Mouse (Mus musculus) E14TG2a.4 (cell line): ENCODE results near the gene Ccl26.

Experiments used
- H3K27me3 ChIP-seq: 2 replicates; pipeline ENCODE4 v1.6.1; 2014; ENCODE audit warnings: low read length, control low read depth; ENCODE audit not compliant: insufficient read depth
- H3K36me3 ChIP-seq: 2 replicates; pipeline ENCODE4 v1.6.1; 2014; ENCODE audit warnings: low read length, control low read depth; ENCODE audit not compliant: insufficient read depth
- H3K4me1 ChIP-seq: replicated peaks from 2 replicates; pipeline ENCODE4 v1.6.1; 2014; ENCODE audit warnings: low read depth, low read length, control low read depth
- H3K4me3 ChIP-seq: replicated peaks from 2 replicates; pipeline ENCODE4 v1.5.1; 2014; ENCODE audit warnings: mild to moderate bottlenecking, low read length
- H3K9me3 ChIP-seq: 2 replicates; pipeline ENCODE4 v1.6.1; 2014; ENCODE audit warnings: low read length, control low read depth
- CTCF ChIP-seq: conservative IDR thresholded peaks from 2 replicates; pipeline ENCODE4 v1.5.1; 2014; ENCODE audit warnings: low read length
- NANOG ChIP-seq: IDR thresholded peaks from 2 replicates; pipeline ENCODE4 v1.6.1; 2014; ENCODE audit warnings: borderline replicate concordance, low read length, mixed read lengths
- POU5F1 ChIP-seq: IDR thresholded peaks from 2 replicates; pipeline ENCODE4 v1.6.1; 2014; ENCODE audit warnings: low read length, borderline replicate concordance

Gene Ccl26

GRCm38 (mm10) chr5:135579331-135579751 lies 16.0 kb upstream of the Ccl26 start:
- peaks cover 4% of the 10 kb centered on the region; the same call in 1 of the 2 replicates for H3K27me3 ChIP-seq
- H3K36me3 ChIP-seq: no peaks in the 10 kb centered on the region
- no peak overlapping the region for H3K4me3 ChIP-seq
- TF ChIP-seq NANOG (no peak), CTCF (no peak), POU5F1 (no peak)
- peaks cover 8% of the 10 kb centered on the region; the same call in 1 of the 2 replicates for H3K9me3 ChIP-seq
- no peaks in the 10 kb centered on the region for H3K4me1 ChIP-seq

GRCm38 (mm10) chr5:135576055-135576454 lies 12.7 kb upstream of the Ccl26 start:
- H3K36me3 ChIP-seq: no peaks in the 10 kb centered on the region
- H3K27me3 ChIP-seq: peaks cover 11% of the 10 kb centered on the region
- peaks cover 8% of the 10 kb centered on the region; the same call in 1 of the 2 replicates for H3K9me3 ChIP-seq
- H3K4me3 ChIP-seq: no peak overlapping the region
- H3K4me1 ChIP-seq: peaks cover under 1% of the 10 kb centered on the region; the same call in 1 of the 2 replicates
- no peak for TF ChIP-seq NANOG
- TF ChIP-seq POU5F1: no peak
- TF ChIP-seq CTCF: no peak

GRCm38 (mm10) chr5:135573006-135573405 lies 9.6 kb upstream of the Ccl26 start, which contains the start of gene Ccl24:
Gene Ccl24, minus strand, starts transcription at chr5:135573049.
- H3K9me3 ChIP-seq: peaks cover 8% of the 10 kb centered on the region; the same call in 1 of the 2 replicates
- H3K27me3 ChIP-seq: peaks cover 11% of the 10 kb centered on the region

GRCm38 (mm10) chr5:135568698-135569097 lies 5.3 kb upstream of the Ccl26 start:
- H3K9me3 ChIP-seq: peaks cover 15% of the 10 kb centered on the region
- H3K4me1 ChIP-seq: peaks cover 5% of the 10 kb centered on the region; the same call in 1 of the 2 replicates
- H3K4me3 ChIP-seq: no peak overlapping the region
- TF ChIP-seq POU5F1 (no peak), CTCF (no peak), NANOG (no peak)
- no peaks in the 10 kb centered on the region for H3K36me3 ChIP-seq
- H3K27me3 ChIP-seq: peaks cover 5% of the 10 kb centered on the region

More at GRCm38 (mm10) chr5:135573006-135573405, 9.6 kb upstream of the Ccl26 start, which contains the start of gene Ccl24:
- Histone ChIP-seq H3K36me3 (no peaks in the 10 kb centered on the region), H3K4me3 (no peak within 1 kb of the TSS), H3K4me1 (peaks cover 5% of the 10 kb centered on the region; the same call in 1 of the 2 replicates)
- no peak for TF ChIP-seq NANOG
- TF ChIP-seq CTCF: no peak
- TF ChIP-seq POU5F1: no peak

GRCm38 (mm10) chr5:135567556-135568265 lies 4.3 kb upstream of the Ccl26 start:
- H3K36me3 ChIP-seq: no peaks in the 10 kb centered on the region
- H3K9me3 ChIP-seq: peaks cover 20% of the 10 kb centered on the region
- TF ChIP-seq CTCF (no peak), NANOG (no peak), POU5F1 (no peak)
- peaks cover 4% of the 10 kb centered on the region; the same call in 1 of the 2 replicates for H3K27me3 ChIP-seq
- H3K4me3 ChIP-seq: no peak overlapping the region
- H3K4me1 ChIP-seq: peaks cover 5% of the 10 kb centered on the region; the same call in 1 of the 2 replicates

DNA sequence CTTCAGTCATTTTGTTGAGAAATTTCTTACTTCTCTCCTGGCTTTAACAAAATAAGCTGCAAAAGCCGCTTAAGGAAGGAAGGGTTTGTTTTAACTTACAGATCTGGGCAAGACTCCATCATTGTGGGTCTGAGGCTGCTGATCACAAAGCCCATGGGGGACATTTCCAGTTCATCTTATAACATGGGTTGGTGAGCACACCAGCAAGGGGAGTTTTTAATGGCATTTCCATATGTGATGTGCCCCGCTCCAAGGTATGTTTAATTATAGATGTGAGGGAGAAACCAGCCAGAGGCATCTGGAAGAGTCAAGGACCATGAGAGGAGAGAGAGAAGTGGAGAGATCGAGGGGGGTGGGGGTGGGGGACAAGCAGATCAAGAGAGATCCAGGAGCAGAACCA lies 5.7 kb downstream of the Ccl26 start:
- H3K36me3 ChIP-seq: no peaks in the 10 kb centered on the region
- TF ChIP-seq POU5F1 (no peak), NANOG (no peak), CTCF (no peak)
- no peaks in the 10 kb centered on the region for H3K4me1 ChIP-seq
- H3K9me3 ChIP-seq: peaks cover 55% of the 10 kb centered on the region
- H3K27me3 ChIP-seq: no peaks in the 10 kb centered on the region
- no peak overlapping the region for H3K4me3 ChIP-seq

GRCm38 (mm10) chr5:135557051-135557450 lies 6.3 kb downstream of the Ccl26 start:
- H3K4me1 ChIP-seq: no peaks in the 10 kb centered on the region
- no peaks in the 10 kb centered on the region for H3K36me3 ChIP-seq
- H3K9me3 ChIP-seq: peaks cover 53% of the 10 kb centered on the region
- no peak overlapping the region for H3K4me3 ChIP-seq
- no peaks in the 10 kb centered on the region for H3K27me3 ChIP-seq
- TF ChIP-seq NANOG: no peak
- TF ChIP-seq POU5F1: no peak
- no peak for TF ChIP-seq CTCF

- Histone ChIP-seq H3K9me3 (peaks cover 46% of the 10 kb centered on the region), H3K4me1 (no peaks in the 10 kb centered on the region), H3K4me3 (no peak overlapping the region), H3K36me3 (no peaks in the 10 kb centered on the region), H3K27me3 (no peaks in the 10 kb centered on the region)
- no peak for TF ChIP-seq NANOG
- no peak for TF ChIP-seq POU5F1
- no peak for TF ChIP-seq CTCF
Measured at GRCm38 (mm10) chr5:135556259-135556658, 7.1 kb downstream of the Ccl26 start.

- H3K27me3 ChIP-seq: peaks cover 28% of the 10 kb centered on the region
- H3K4me1 ChIP-seq: no peaks in the 10 kb centered on the region
- H3K4me3 ChIP-seq: no peak overlapping the region
- no peaks in the 10 kb centered on the region for H3K36me3 ChIP-seq
- peaks cover 4% of the 10 kb centered on the region for H3K9me3 ChIP-seq
- no peak for TF ChIP-seq NANOG
Measured at GRCm38 (mm10) chr5:135551591-135551990, 11.8 kb downstream of the Ccl26 start.
